Mouse (Mus musculus) cerebellum, adult 2 months (tissue): ENCODE results near the gene Cltc.

Experiments used
- CTCF ChIP-seq: fragments of 200-500 bp; IDR thresholded peaks from 2 replicates; pipeline ENCODE4 v1.5.1; 2011; ENCODE audit warnings: low read depth, mild to moderate bottlenecking, control low read depth, low read length, moderate library complexity, borderline replicate concordance; ENCODE audit not compliant: insufficient read depth
- POLR2A ChIP-seq: fragments of 200-500 bp; IDR thresholded peaks from 2 replicates; pipeline ENCODE4 v1.6.1; 2011; ENCODE audit warnings: low read length, control low read depth, borderline replicate concordance; ENCODE audit not compliant: insufficient read depth

- TF ChIP-seq CTCF (no peak), POLR2A (no peak)
These were observed 31.8 kb downstream of the Cltc start for GRCm38 (mm10) chr11:86725607-86726006.
